Mouse (Mus musculus) right cerebral cortex, postnatal 25 days (tissue): ENCODE data around the gene Alox5.
"Not testable (repeated sequence)": the region's sequence is repeated elsewhere in the genome, so short reads cannot be mapped to it uniquely, and the experiment has no call there.

Experiments
- DNase-seq: peaks from one replicate; pipeline ENCODE4 v3.0.0; 2022

The Alox5 gene

DNA sequence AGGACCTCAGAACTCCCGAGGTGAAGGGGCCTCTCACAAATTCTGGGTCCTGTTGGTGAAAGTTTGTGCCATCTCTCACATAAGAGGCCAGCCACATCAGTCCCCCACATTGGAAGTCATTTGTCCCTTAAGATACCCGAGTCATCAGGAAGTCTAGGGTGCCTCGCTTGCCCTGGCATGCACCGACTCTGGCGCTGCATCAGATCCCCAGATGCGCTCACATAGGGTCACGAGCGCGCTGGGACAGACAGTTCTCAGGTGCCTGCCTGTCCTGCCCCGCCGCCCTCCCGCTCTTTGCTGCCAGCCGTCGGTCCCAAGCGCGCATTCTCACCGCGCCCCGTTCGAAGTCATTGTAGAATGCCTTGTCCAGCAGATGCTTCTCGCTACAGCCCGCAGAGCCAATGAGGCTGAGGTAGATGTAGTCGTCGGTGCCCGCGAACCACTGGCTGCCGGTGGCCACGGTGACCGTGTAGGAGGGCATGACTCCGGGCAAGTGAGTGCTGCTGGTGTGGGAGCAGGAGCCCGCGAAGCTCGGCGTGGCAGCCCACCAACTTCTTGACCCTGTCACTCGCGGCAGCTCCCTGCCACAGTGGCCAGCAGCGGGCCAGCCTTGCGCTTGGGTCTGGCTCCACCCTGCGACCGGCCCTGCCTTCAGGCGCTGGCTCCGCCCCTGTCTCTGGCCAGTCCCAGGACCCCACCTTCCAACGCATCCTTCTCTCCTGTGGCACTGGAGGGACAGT is at the start of gene Alox5:
Alox5 (minus strand) TSS at position 635 of the 740 bp plus-strand sequence.
- no peak for DNase-seq

DNA sequence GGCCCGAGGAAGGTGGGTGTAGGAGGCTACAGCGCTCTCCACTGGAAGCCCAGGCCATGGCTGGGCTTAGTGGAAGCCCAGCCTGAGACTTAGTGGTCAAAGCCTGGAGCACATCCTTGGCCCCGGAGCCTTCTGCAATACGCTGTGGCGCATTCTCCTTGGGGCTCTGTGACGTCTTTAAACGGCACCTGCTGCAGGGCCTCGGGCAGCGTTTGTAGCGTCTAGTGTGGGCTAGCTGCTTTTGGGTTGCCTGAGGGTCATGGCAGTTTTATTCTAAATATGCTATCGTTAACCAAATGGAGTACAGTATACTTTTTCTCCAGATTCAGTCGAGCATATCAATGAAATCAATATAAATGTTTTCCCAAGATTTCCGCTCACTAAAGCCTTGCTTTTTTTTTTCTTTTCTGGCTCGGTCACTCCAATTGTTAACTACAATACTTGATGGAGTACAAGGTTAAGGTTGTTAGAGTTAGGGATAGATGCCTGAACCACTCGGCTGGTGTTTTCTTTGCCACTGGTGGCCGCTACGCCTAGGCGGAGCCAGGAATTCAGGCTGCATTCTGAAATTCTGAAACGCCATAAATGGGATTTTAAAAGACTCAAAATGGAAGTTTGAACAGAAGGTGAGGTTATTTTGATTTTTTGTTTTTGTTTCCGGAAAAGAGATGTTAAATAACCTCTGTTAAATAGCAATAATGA is 45.5 kb upstream of the Alox5 start, which contains the start of gene Olfr212:
Olfr212 (plus strand) TSS at position 215 of the 702 bp plus-strand sequence.
- DNase-seq, result not testable (repeated sequence)

DNA sequence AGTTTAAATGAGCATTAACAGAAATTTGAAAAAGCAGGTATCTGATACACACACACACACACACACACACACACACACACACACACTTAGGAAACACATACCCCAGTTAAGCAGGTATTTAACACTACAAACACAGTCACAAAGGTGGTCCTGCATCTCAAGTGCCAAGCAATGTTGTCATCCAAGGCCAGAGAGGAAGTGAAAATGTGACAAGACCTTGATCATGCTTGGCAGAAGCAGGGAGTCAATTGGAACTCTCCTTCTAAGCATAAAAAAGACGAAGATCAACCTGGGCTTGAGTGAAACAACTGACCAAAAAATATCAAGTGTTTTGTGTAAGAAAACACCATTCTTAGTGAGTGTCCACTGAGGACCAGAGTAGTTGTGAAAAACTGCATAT is 35.0 kb upstream of the Alox5 start:
- DNase-seq, result no peak

DNA sequence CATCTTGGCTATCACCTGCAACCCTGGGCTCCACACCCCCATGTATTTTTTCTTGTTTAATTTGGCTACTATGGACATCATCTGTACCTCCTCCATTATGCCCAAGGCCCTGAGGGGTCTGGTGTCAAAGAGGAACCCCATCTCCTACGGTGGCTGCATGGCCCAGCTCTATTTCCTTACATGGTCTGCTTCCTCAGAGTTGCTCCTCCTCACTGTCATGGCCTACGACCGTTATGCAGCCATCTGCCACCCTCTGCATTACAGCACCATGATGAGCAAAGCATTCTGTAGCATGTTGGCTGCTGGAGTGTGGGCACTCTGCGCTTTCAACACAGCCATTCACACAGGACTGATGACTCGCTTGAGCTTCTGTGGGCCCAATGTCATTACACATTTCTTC is 32.8 kb upstream of the Alox5 start:
- no peak for DNase-seq

DNA sequence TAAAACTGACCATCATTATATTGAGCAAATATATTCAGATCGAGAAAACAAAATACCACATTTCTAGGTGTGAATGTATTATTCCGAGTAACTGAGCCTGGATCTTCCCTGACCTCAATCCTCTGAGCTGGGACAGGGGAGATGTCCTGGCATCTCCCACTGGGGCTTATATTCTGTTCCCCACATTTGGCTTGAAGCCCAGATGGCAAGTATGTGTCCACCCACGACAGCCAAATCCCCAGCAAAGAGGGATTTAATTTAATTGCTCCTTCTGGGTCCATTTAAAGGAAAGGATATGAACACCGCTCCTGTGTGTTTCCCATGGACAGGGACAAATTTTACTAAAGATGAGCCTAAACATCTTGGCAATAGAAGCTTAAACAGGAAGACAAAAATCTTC is 27.8 kb upstream of the Alox5 start, which contains the start of gene Olfr211:
Olfr211 (plus strand) TSS at position 301 of the 400 bp plus-strand sequence.
- no peak for DNase-seq

DNA sequence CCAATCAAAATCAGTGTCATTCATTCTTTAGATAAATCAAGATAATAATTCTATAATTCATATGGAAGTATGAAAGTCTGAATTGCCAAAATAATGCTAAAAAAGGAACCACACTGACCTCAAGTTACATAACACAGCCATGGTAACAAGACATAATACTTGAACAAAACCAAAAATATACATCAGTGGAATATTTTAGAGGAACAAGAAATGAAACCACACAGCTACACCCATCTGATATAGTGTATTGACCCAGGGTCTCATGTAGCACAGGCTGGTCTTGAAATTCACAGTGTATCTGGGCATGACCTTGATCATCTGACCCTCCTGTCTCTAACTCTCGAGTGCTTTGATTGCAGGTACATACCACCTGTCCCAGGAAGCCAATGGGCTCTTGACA is 25.9 kb upstream of the Alox5 start:
- no peak for DNase-seq

DNA sequence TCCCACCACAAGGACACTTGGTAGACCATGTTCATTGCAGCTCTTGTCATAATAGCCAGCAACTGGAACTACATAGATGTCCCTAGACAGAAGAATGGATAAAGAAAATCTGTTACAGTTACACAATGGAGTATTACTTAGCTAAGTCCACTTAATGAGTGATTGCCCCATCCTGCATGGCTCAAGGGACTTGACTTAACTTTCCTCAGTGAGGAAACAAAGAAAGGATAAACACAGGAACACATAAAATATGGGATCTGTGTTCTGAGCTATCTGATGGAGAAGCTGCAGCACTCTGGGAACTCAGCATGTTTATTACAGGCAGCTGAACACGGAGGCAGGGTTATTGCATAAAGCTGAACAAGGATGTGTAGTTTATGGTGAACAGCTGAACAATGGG is 24.1 kb upstream of the Alox5 start:
- no peak for DNase-seq

DNA sequence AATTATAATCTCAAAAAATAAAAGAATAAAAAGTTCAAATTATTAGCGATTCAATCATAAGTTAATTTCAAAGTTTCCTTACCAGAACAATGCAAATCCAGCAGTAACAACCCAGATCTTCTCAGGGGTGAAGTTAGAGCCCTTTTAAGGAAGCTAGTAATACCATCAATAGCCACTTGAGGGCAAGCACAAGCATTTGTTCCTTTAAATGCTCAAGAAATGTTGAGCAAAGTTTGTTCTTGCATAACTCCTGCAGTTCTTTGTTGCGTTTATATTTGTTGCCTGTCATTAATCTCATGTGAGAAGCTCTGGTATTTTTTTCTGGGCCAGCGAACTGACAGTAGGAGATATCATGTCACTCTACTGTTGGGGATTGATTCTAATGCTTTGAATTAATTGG is 7.1 kb upstream of the Alox5 start:
- DNase-seq, result no peak

DNA sequence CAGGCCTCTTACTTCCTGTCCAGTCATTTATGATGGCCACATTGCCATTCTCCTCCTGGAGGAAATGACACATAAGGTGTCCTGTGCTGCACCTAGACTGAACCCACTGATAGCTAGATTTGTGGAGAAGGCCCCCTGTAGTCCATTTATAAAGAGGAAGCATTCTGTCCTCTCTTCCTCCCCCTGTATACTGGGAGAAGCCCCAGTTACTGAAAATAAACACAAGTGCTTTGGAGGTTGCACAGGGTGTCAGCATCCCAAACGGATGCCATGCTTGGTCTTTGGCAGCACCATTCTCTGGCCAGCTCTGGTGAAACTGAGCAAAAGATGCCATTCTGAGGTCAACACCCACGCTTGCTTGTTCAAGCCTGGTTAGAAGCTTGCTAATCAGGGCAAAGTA is 1.7 kb downstream of the Alox5 start:
- no peak for DNase-seq

DNA sequence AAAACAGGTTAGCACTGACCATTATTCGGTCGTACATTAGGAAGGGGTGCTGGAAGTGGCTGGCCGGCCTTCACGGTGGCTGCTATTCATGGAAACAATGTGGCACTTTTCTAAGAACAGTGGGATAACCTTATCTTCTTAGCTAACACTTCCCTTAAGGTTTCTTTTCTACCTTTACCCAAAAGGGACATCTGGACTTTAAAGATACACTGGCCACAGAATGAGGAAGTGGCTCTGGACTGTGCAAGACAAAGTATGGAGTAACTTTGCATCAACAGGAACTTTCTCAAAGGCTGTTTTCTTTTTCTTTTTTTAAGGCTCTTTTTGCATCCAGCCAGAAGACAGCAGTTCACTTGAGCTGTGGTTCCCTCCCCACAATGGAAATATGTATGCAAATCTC is 2.2 kb downstream of the Alox5 start:
- no peak for DNase-seq

DNA sequence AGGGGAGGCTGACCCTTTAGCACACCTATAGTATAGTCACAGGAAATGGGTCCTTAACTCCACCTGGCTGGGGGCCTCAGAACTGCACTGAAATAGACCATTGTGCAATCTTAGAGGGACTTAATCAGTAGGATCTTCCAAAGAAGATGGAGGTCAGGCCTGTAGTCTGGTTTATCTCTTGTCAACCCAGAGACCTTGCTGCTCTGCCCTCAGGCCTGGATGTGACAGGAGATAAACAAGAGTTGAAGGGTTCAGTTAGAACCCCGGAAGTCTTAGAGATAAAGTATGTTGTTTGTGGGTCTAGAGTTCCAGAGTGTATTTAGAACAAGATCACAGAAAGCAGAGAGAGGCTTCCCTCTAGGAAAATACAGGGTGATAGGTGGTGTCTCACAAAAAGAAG is 4.5 kb downstream of the Alox5 start:
- DNase-seq, result no peak

DNA sequence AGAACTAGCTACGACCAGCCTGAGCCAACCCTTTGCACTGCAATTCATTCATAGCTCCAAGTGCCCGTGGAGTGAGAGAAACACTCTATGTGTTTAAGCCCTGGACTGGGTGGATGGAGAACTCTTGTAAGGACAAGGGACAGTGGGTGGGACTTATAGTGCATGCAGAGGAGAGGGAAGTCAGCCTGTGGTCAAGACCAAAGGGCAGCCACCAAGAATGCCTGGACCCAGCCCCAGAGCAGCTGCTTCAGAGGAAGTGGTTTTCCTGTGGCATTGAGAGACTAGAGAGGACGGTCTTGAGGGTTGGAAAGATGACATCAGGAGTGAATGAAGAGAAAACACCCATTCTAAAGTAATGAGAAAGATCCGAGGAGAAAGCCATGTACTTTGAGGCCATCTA is 5.2 kb downstream of the Alox5 start:
- DNase-seq, result no peak

DNA sequence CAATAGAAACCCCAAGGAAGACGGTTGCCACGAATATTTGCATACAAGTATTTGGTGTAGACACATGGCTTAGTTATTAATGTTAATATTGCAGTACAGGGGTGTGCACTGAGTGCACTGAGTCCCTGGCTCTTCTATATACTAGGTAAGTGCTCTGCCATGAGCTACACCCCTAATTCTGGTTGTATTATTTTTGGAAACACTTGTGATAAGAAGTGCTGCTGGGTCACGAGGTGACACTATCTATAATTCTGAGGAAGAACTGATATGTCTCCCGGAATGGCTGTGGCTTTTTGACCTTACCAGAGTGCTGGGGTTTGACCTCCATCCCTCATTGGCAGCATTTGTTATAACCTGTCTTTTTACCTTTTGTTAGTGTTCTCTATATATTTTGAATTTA is 20.1 kb downstream of the Alox5 start:
- no peak for DNase-seq

DNA sequence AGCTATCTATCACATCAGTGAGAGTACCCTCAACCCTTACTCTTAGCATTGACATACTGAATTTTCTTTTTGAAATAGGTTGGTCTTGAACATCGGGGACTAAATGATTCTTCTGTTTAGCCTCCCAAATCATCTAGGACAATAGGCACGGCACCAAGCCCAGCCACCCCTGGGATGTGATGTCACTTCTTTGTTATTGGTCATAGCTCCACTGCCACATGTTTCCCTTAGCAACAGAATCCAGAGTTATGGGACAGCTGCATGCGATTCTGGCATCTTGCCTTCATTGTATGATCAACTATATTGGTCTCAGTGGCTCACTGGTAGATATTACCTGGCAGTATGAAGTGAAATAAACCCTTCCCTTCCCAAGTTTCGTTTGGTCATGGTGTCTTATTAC is 20.5 kb downstream of the Alox5 start:
- no peak for DNase-seq

DNA sequence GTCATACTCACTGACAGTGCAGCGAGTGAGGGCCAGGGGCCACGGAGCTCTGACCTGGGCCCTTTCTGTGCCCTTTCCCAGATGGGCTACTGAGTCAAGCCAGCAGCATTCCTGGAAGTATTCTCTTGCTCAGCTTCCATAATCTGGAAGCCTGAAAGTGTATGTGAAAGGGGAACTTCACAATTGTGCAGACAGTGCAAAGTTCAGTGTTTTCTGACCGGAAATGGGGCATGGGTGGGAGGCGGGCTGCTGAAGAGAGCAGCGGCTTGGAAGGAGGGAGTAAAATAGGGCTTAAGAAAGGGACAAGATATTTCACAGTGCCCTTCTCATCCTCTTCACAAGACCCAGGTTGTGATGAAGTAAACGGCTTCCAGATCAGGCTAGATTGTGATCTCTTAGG is 21.4 kb downstream of the Alox5 start:
- no peak for DNase-seq

DNA sequence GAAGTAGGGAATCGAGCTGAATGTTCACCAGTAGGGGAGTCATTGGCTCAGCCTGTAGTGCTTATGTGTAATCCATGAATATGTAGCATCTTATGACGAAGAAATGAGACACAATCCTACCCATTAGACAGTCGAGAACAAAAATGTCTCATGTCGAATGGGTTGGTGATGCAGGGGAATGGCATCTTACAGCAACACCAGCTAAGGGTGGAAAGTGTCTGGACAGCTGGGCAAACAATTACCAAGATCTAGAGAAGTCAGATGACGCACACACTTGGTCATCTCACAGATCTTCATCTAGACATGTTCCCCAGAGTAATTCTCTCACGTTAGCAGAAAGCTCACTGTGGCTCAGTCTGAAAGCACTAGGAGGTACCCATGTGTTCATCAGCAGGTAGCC is 22.1 kb downstream of the Alox5 start:
- DNase-seq, result no peak

DNA sequence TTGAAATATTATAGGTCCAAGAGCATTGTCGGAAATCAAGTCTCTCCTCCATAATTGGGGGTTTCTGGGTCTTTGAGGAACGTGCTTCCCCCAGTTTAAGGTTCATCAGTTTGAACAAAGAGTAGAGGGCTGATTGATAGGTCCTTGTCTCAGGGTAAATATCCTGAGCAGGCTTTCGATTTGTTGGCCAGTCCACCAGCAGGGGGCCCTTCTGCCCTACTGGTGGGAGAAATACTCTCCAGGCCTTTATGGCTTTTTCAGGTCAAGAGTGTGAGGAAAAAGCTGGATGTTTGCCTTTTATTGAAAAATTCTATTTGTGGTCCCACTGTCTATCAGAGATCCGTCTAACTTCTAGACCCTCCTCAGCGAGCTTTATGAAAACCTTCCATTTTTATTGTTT is 32.7 kb downstream of the Alox5 start:
- DNase-seq, result no peak

DNA sequence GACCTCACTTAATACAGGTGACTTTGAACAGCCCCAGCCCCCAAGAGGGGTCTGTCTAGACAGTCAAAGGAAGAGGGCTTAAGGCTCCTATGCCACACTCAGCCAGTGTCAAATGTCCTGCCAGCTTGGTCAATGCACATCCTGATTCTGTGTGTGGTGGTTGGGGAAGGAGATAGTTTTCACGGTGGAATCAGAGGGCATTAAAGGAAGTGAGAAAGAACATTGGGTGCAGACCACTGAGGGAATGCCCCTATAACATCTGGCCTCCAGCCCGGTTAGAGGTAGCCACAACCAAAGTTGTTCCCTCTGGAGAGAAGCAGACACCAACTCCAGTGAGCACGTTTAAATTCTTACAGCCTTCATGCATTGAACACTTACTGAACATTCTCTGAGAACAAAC is 33.4 kb downstream of the Alox5 start:
- no peak for DNase-seq

DNA sequence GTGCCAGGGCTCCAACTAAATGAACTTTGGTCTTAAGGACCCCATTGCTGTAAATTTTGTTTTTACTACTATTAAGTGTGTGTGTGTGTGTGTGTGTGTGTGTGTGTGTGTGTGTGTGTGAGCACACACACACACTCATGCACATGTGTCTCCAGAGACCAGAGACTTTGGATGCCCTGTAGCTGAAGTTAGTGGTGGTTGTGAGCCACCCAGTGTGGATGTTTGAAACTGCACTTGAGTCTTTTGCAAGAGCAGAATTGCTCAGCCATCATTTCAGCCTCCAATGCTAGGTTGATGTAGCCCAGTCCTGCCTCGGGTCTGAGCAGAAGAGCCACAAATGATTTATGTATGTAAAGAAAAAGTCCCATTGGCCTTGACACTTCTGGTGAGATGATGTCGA is 37.3 kb downstream of the Alox5 start:
- DNase-seq, result no peak

DNA sequence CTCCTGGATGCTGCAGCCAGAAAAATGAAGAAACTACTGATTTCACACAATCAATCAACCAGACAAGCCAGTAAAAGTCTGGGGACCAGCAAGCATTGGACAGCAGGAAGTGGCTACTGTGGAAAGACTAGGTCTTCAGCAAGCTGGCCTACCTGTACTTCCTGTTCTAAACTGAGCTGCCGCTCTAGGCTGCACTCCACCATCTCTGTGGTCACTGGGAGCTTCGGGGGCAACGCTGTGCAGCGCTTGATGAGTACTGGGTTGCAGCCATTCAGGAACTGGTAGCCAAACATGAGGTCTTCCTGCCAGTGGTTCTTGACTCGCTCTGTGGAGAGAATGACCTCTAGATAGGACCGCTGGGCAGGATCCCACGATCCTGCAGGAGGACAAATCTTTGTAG is 38.0 kb downstream of the Alox5 start:
- DNase-seq, result no peak

DNA sequence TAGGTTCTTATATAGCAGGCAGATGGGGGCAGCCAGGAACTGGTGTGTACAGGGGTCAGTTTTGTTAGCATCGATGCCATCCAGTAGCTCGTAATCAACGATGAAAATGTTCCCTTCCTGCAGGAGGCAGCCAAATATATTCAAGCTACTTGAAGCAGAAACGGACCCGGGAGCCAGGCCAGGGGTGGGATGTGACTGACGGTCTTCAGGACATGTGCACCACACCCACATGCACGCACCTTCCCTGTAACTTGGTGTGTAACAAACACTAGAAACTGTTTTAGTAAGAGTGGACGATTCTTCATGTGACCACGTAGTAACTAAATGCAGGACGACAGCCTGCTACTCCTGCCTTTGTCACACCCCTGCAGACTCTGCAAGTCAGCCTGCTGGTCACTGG is 40.7 kb downstream of the Alox5 start:
- DNase-seq, result no peak

DNA sequence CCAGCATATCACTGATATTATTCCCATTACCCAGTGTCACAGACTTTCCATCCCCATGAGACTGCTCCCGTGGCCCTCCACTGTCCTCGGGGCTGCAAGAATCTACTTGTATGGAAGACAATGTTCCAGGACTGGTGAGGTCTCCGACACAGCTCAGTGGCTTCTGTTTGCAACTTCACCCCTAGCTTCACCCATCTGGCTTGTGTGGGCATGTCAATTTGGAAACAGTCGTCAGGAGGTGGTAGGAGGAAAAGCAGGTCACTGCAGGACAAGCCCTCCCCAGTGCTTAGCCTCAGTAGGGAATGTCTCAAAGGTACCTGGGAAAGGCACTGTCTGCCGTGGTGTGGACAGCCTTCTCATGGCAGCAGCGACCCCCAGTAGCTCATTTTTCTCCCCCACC is 41.3 kb downstream of the Alox5 start:
- no peak for DNase-seq

DNA sequence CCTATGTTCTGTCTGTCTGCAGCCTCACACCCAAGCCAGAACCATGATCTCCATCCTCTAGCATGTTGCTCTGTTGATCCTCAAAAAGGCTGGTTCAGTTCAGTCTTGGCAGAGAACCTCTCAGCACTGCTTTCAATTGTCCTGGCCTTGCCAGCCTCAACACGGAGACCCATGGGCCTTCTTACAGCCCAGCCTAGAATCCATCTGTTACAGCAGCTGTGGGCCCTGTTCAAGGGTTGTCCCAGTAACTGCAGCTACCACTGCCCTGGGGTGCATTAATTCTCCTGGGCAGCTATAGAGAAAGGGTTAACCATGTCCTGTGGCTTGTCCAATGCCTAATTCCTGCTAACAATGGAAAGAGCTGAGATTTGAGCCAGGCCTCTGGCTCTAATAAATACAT is 42.5 kb downstream of the Alox5 start:
- no peak for DNase-seq

DNA sequence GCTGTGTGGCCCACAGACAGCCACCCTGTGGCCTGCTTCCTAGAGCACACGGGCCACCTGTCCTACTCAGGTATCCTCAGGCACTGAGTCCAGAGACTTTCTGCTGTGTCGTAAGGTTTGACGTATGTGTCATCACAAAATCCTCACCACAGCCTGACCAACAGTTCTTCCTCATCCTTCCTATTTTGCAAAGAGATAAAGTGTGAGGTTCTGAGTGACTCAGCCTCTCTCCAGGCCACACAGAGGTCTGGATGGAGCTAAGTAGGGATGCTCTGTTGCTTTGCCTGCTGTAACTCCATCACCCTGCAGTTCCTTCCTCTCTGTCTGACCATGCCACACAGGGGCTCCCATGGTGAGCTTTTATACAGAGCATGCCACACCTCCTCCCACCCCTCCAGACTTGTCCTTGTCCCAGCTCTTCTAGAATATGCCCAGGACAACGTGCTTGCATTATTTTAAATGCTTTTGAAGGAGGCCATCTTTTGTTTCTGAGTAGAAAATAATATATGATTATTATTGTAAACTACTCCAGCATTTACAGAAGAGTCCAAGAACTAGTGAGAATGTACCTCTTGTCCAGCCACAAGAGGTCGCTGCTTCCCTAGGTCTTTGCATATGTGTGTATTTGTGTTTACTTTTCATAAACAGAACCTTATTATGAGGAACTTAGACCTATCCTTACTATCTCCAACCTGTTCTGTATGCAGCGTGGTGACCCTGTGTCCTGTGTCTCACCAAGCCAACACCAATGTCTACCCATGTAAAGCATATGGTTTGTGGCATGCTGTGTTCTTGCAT is 43.3 kb downstream of the Alox5 start:
- DNase-seq, result no peak
